Mouse (Mus musculus) kidney, adult 2 months (tissue): ENCODE data around the gene Csf2rb.
"Not testable (repeated sequence)": the region's sequence is repeated elsewhere in the genome, so short reads cannot be mapped to it uniquely, and the experiment has no call there.

Experiments used
- CTCF ChIP-seq: fragments of 200-500 bp; conservative IDR thresholded peaks from 2 replicates; pipeline ENCODE4 v1.5.1; 2011; ENCODE audit warnings: low read depth, mild to moderate bottlenecking, control low read depth, low read length, moderate library complexity, mixed read lengths; ENCODE audit not compliant: insufficient read depth, insufficient read length
- POLR2A ChIP-seq: fragments of 200-500 bp; IDR thresholded peaks from one replicate; pipeline ENCODE4 v1.6.1; 2011; ENCODE audit warnings: low read depth, low read length, control low read depth

DNA sequence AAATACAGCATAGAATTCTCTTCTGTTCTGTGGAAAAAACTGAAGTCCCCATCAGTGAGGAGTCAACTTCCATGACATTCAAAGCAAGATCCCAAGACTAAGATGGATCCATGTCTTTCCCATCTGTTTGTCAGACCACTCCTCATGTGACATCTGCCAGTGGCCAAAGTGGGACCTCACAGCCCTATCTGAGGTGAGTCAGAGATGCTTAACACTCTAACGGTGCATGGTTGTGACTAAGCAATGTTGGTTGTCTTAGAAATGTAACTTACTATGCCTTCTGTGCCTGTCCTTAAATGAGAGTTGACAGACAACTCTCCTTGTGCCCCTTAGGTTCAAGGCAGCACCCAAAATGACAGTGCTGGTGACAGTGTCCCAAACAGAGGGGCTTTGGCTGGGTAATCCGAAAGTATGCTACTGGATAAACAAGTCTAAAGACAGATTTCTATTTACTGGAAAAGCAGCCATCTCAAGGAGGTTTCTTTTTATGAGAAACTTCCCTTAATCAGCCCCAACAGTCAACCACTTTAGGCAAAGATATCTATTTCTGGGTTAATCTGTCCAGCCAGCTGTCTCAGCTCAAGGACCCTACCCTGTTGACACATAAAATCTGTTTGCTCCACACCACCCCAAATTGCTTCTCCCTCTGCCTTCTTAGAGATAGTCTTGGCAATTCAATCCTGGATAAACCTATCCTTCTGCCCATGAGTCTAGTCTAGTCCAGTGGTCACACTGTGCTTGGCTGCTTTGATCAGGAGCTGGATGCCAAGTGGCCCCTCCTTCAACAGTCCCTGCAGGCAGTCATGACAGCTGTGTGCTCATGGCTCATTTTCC is 7.0 kb upstream of the Csf2rb start:
- not testable (repeated sequence) for TF ChIP-seq CTCF, POLR2A
